Mouse (Mus musculus): ENCODE results near the gene Pitpnc1.

DNA sequence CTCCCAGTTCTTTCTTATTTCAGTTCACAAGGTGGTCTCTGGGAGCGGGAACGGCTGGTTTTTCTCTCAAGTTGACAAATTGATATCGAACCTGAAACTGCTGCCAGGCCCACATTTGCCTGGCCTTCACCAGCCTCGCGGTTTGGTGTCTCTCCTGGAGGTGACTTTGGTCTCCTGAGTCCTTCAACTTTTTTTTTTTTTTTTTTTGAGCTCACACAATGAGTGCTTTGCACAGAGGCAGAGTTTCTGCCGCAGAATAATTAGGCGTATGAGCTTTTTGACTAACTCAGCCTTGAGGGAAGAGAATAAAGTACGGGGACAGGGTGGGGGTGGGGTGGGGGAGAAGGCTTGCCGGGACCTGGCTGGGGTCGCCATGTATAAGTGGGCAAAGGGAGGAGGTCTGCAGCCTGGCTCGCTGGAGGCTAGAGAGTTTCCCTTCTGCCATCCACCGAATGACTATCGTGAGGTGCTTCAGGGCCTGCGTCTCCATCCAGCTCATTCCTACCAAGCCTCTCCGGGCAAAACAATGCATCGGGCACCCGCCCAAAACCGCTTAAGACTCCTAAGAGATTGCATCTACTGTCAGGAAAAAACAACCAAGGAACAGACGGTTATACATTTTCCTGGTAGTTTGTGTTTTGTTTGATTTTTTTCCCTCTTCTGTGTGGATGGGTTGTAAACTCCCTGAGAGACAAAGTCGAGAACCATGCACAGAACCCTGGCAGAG, 205.4 kb downstream of the Pitpnc1 start:
- TF ChIP-seq CTCF (IDR thresholded peaks at IDR 0.05; ENCODE audit: low read depth) (no peak), EP300 (IDR thresholded peaks at IDR 0.05; ENCODE audit: low read depth) (no peak)
